Mouse (Mus musculus) Patski (cell line): Measurements from ENCODE around the gene Pcsk5. TPM values are rescaled to one million over a fixed set of nuclear protein-coding genes. Genes with fewer than 3 reads are reported as not detected.

ENCODE experiments used
- ATAC-seq: fragments of 100-300 bp; one replicate; pipeline ENCODE4 v1.8.0; 2021
- CTCF ChIA-PET: fragments of 350-600 bp; sonication (Branson Sonifier 250); formaldehyde crosslinking; loops from one replicate; lab custom pipeline; 2022; ENCODE audit warnings: inconsistent platforms; lab: Charles Lee
- POLR2A ChIA-PET: fragments of 350-600 bp; sonication (Branson Sonifier 250); formaldehyde crosslinking; loops from one replicate; lab custom pipeline; 2022; ENCODE audit warnings: antibody characterized with exemption, inconsistent platforms; lab: Charles Lee
- DNase-seq: peaks from one replicate; pipeline ENCODE4 v3.0.0-alpha.2; 2011; ENCODE audit warnings: low read depth, low spot score
- H3K27me3 ChIP-seq: fragments of 371-371 bp; one replicate; pipeline ENCODE4 v1.5.1; 2021
- CTCF ChIP-seq: fragments of 100-300 bp; IDR thresholded peaks from one replicate; pipeline ENCODE4 v1.5.1; 2021
- in situ Hi-C: fragments of 300-500 bp; cut with MboI; formaldehyde crosslinking; loops from 3 replicates; pipeline ENCODE4 v1.11.1; 2018; ENCODE audit warnings: low pct_unique_long_range_greater_than_20kb, mixed read lengths
- polyA plus RNA-seq: library from polyadenylated mRNA; unstranded; gene quantifications from one replicate; pipeline ENCODE4 v1.2.3, GENCODE M21; 2021

The Pcsk5 gene
- polyA plus RNA-seq, 1 experiment from 2014 or later: 2.3 TPM

GRCm38 (mm10) chr19:17813449-17813990 is 23.9 kb downstream of the Pcsk5 start:
- no peak for ATAC-seq
- no peak for DNase-seq
- CTCF ChIA-PET: interaction anchor here (1.5 kb wide), 1 partner anchor 23 kb away, joined by 3 read pairs; no protein-coding TSS in a partner anchor
- in situ Hi-C loops: no loop called here
- TF ChIP-seq CTCF: no peak
- POLR2A ChIA-PET: no interaction called here
- peaks cover 3% of the 10 kb centered on the region for H3K27me3 ChIP-seq

DNA sequence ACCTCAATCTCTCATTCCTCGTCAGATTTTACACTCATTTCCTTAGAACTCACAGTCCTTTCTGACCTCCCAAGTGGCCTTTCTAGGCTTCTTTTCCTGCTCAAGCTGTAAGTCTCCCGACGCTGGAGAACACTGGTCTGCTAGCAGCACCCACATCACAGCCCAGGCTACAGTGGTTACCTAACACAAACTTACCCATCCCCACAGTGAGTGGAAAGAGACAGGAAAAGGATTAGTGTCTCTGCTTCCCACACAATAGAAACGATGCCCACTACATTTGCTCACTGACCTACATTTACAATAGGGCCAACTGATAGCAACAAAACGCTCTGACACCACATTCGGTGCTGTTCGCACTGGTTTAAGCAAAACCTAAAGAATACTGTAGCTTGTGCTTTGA is 24.8 kb downstream of the Pcsk5 start:
- no peak for TF ChIP-seq CTCF
- H3K27me3 ChIP-seq: peaks cover 3% of the 10 kb centered on the region
- in situ Hi-C loops: no loop called here
- POLR2A ChIA-PET: interaction anchor here (0.8 kb wide), 1 partner anchor 10 kb away, joined by 3 read pairs; no protein-coding TSS in a partner anchor
- CTCF ChIA-PET: interaction anchor here (1.5 kb wide), 2 partner anchors 14 to 23 kb away, joined by 3 to 4 read pairs; no protein-coding TSS in a partner anchor
- DNase-seq (no peak), ATAC-seq (no peak)

DNA sequence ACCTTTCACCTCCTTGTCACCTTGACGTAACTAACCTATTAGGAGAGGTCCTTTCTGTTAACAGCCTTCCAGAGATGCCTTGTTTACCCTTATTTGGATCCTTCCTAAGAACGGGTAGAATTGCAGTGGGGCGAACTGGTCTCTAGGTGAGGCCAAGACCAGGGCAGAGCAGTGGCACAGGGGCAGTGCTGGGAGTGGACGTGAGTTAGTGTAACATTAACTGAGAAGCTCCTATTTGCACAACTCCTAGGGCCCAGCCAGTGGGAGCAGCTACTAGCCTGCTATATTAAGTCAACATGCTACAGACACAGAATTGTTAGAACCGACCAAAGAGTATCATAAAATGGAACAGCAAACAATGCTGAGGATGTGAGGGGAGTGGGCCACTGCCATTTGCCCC is 30.8 kb downstream of the Pcsk5 start:
- in situ Hi-C loops: no loop called here
- ChIA-PET CTCF (interaction anchor here (1.3 kb wide), 1 partner anchor 9 kb away, joined by 4 read pairs; no protein-coding TSS in a partner anchor), POLR2A (no interaction called here)
- ATAC-seq: no peak
- no peaks in the 10 kb centered on the region for H3K27me3 ChIP-seq
- TF ChIP-seq CTCF: no peak
- DNase-seq: no peak

- POLR2A ChIA-PET: no interaction called here
- no peak for TF ChIP-seq CTCF
- ATAC-seq (no peak), DNase-seq (no peak)
- in situ Hi-C loops: no loop called here
- CTCF ChIA-PET: no interaction called here
- H3K27me3 ChIP-seq: no peaks in the 10 kb centered on the region
Measured at GRCm38 (mm10) chr19:17800798-17801197, 36.6 kb downstream of the Pcsk5 start.

DNA sequence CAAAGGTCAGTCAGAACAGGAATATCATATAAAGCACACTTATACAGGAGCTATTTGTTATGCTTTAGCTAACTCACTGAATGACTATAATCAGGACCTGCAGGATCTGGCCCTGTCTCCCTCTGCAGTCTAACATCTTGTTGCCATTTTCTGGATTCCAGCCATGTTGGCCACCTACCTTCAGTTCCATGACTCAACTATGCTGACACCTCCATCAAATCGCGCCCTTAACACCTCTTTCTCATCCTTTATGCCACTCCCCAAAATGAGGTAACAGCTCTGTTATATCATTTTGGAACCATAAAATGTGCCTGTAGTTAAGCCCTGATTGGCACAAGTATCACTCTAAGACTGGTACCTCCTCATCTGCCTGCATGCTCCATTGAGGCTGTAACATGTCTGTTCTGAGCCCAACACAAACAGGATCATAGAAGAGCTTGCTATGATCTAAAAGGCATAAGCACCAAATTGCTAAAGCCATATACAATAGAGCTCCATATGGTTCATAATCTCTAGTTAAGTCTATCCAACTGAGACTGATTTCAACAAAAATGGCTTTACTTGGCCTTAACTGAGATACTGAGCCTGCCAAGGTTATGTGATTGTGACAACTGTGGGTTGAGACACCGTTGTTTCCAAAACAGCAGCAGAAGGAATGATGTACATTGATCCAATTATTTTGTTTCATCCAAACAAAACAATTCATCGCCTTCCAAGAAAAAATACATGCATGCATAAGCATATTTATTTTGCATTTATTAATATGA is 37.8 kb downstream of the Pcsk5 start:
- ATAC-seq: no peak
- in situ Hi-C loops: no loop called here
- POLR2A ChIA-PET: interaction anchor here (0.6 to 1.2 kb wide), 3 partner anchors 10 to 26 kb away, joined by 3 to 5 read pairs (median 3); no protein-coding TSS in a partner anchor

DNA sequence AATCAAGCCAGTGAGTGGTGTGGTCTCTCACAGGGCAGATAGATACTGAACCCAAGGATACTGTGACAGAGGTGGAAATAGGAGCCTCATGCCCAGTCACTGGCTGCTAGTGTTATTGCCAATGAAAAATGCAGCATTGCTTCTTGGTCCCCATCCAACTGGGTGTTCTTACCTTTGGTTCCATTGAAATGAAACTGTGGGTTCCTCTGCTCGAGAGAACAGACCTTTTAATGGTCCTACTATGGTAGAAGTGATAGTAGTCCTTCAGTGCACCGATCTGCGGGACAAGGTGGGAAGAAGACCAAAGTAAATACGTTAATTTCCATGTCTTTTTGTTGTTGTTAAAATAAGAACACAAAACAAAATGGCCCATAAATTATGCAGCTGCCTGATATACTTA is 44.0 kb downstream of the Pcsk5 start:
- in situ Hi-C loops: no loop called here
- ATAC-seq (no peak), DNase-seq (no peak)
- ChIA-PET POLR2A (no interaction called here), CTCF (interaction anchor here (1.1 to 1.3 kb wide), 3 partner anchors 9 to 10 kb away, joined by 3 read pairs; no protein-coding TSS in a partner anchor)
- H3K27me3 ChIP-seq: no peaks in the 10 kb centered on the region
- TF ChIP-seq CTCF: no peak

More for the DNA sequence above, 37.8 kb downstream of the Pcsk5 start:
- no peak for DNase-seq
- CTCF ChIA-PET: interaction anchor here (1.3 kb wide), 1 partner anchor 13 kb away, joined by 4 read pairs; no protein-coding TSS in a partner anchor
- no peaks in the 10 kb centered on the region for H3K27me3 ChIP-seq
- TF ChIP-seq CTCF: no peak

- POLR2A ChIA-PET: no interaction called here
- DNase-seq (no peak), ATAC-seq (no peak)
- in situ Hi-C loops: no loop called here
- CTCF ChIA-PET: no interaction called here
- no peaks in the 10 kb centered on the region for H3K27me3 ChIP-seq
- no peak for TF ChIP-seq CTCF
Measured at GRCm38 (mm10) chr19:17791485-17792052, 45.9 kb downstream of the Pcsk5 start.

- in situ Hi-C loops: no loop called here
- TF ChIP-seq CTCF: no peak
- DNase-seq (no peak), ATAC-seq (no peak)
- H3K27me3 ChIP-seq: no peaks in the 10 kb centered on the region
- CTCF ChIA-PET: interaction anchor here (1.5 kb wide), 1 partner anchor 9 kb away, joined by 5 read pairs; no protein-coding TSS in a partner anchor
- POLR2A ChIA-PET: no interaction called here
Measured at GRCm38 (mm10) chr19:17788617-17789317, 48.7 kb downstream of the Pcsk5 start.

- no peak for TF ChIP-seq CTCF
- POLR2A ChIA-PET: no interaction called here
- in situ Hi-C loops: no loop called here
- CTCF ChIA-PET: interaction anchor here (0.7 to 1.3 kb wide), 2 partner anchors 9 to 12 kb away, joined by 3 read pairs; no protein-coding TSS in a partner anchor
- ATAC-seq (no peak), DNase-seq (no peak)
- no peaks in the 10 kb centered on the region for H3K27me3 ChIP-seq
Measured at GRCm38 (mm10) chr19:17786744-17787143, 50.7 kb downstream of the Pcsk5 start.
